20 mouse cellular contexts compared by ENCODE assay signal in the genomic region with DNA sequence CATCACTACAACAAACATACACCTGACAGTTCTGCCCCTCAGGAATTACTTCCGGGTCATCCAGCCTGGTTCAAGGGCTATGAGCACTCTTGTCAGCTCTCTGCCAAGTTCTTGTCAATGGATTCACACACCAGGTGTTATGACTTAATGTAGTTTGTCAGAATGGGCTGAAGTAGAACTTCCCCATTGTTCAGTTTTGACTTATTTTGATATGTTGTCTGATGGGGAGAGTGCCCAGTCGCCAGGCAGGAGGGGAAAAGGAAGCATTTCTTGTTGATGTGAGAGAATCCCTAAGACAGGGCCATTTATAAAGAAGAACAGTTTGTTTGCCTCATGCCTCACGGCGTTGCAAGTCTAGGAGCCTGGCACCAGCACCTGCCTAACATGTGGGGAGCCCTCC. TPM values are rescaled to one million over a fixed set of nuclear protein-coding genes. Genes with fewer than 3 reads are reported as not detected.
A peak's percentile ranks its signal among the peaks of the same experiment; 100 is the strongest.
DNase-seq lines count a peak whose midpoint lies in the region; TF ChIP-seq lines count a peak whose summit lies in the region.
"Had no signal": no experiment of that assay in that cellular context is flagged by ENCODE, and none has a peak within 500 bp of the region (broad histone marks: within the 10 kb centered on the region; RNA-seq: fewer than 3 reads in every experiment).

No protein-coding gene starts in this region.

- intact Hi-C loops in left cerebral cortex, postnatal 14 days (cut with DNase I) = no loop called here

- H3K36me3 ChIP-seq in MEL (ENCODE audit: control insufficient read depth in 1 of 2, insufficient read depth in 2 of 2, low read length in 2 of 2) = peaks cover 0 to 2% of the 10 kb centered on the region in 2 experiments; a peak in 1 of 4 replicates
- H3K36me3 ChIP-seq in splenic B cell, adult 2 months (ENCODE audit: control insufficient read depth, insufficient read depth, low read length, poor library complexity, severe bottlenecking) = no peaks in the 10 kb centered on the region
- H3K36me3 ChIP-seq: G1E had no signal

- no peak for TF ChIP-seq CTCF in MEL (IDR thresholded peaks at IDR 0.05 in 2 of 3, conservative IDR thresholded peaks at IDR 0.05 in 1 of 3; ENCODE audit: control insufficient read depth in 1 of 3, insufficient read depth in 1 of 3, low read depth in 2 of 3, low read length in 3 of 3, poor library complexity in 1 of 3, severe bottlenecking in 1 of 3)
- no peak for TF ChIP-seq CTCF in bone marrow macrophage, adult 2 months (IDR thresholded peaks at IDR 0.05; ENCODE audit: low read depth, low read length)

- H3K79me2 ChIP-seq in MEL (ENCODE audit: control insufficient read depth, insufficient read depth, low read length, poor library complexity) = no peaks in the 10 kb centered on the region

- no peak for TF ChIP-seq POLR2A in MEL (IDR thresholded peaks at IDR 0.05; ENCODE audit: control insufficient read depth in 1 of 2, insufficient read depth in 1 of 2, low read depth in 1 of 2, low read length in 2 of 2, poor library complexity in 1 of 2)
- no peak for TF ChIP-seq POLR2A in bone marrow macrophage, adult 2 months (IDR thresholded peaks at IDR 0.05; ENCODE audit: borderline replicate concordance, low read depth, low read length)

- no peak overlapping the region for H3K4me3 ChIP-seq in MEL (ENCODE audit: control insufficient read depth in 1 of 2, insufficient read depth in 1 of 2, low read depth in 2 of 2, low read length in 2 of 2)
- H3K4me3 ChIP-seq in bone marrow macrophage, adult 2 months (ENCODE audit: insufficient read depth, low read length) = no peak overlapping the region

- peak; percentile 50 to 62 for TF ChIP-seq EP300 in MEL (IDR thresholded peaks at IDR 0.05; ENCODE audit: low read depth in 1 of 2, low read length in 2 of 2)

- no peak overlapping the region for H3K27ac ChIP-seq in MEL (ENCODE audit: control insufficient read depth, low read depth, low read length)
- peak overlapping the region; percentile 49; the same call in 1 of the 2 replicates for H3K27ac ChIP-seq in bone marrow macrophage, adult 2 months (ENCODE audit: insufficient read depth, low read depth, low read length)

- H3K27me3 ChIP-seq in MEL (ENCODE audit: control insufficient read depth in 1 of 2, insufficient read depth in 2 of 2, low read length in 2 of 2) = 0 out of 4 replicates have a peak, but pooled peaks cover 0 to 2% of the 10 kb centered on the region in 2 experiments
- H3K27me3 ChIP-seq in splenic B cell, adult 2 months (ENCODE audit: control insufficient read depth, insufficient read depth, low read length, poor library complexity, severe bottlenecking) = no peaks in the 10 kb centered on the region
- H3K27me3 ChIP-seq: CH12.LX, Patski had no signal

- H3K9me3 ChIP-seq in MEL (replicated peaks; ENCODE audit: insufficient read depth, low read length) = no peaks in the 10 kb centered on the region
- H3K9me3 ChIP-seq: G1E had no signal

- no peak for TF ChIP-seq RAD21 in MEL (IDR thresholded peaks at IDR 0.05; ENCODE audit: low read depth, low read length)

- DNase-seq in MEL (ENCODE audit: low read depth, low spot score) = peak; percentile 68
- peak; percentile 38 for DNase-seq in splenic B cell, adult 2 months (ENCODE audit: low read depth, low spot score)
- DNase-seq in thymus, postnatal 10 days (ENCODE audit: low spot score in 2 of 2) = no peak
- DNase-seq in right cerebral cortex, postnatal 25 days = no peak
- no peak for DNase-seq in left cerebral cortex, postnatal 14 days (ENCODE audit: low spot score in 2 of 2)
- DNase-seq: adrenal gland, adult 2 months; adrenal gland, adult 8-10 months; adrenal gland, postnatal 10 days; adrenal gland, postnatal 14 days; adrenal gland, postnatal 25 days; adrenal gland, postnatal 36 days; cerebellum, adult 11 months; cerebellum, adult 11-12 months; cerebellum, adult 18-20 months; cerebellum, adult 2 months; cerebellum, adult 8-10 months had no signal

- peaks cover 2 to 26% of the 10 kb centered on the region in 2 experiments for H3K4me1 ChIP-seq in MEL (ENCODE audit: control insufficient read depth in 1 of 2, insufficient read depth in 2 of 2, low read length in 2 of 2)
- H3K4me1 ChIP-seq in bone marrow macrophage, adult 2 months (ENCODE audit: control insufficient read depth, insufficient read depth, low read length) = peaks cover 78% of the 10 kb centered on the region

- H3K9ac ChIP-seq in MEL (ENCODE audit: control insufficient read depth, low read depth, low read length, poor library complexity, severe bottlenecking) = no peak overlapping the region

TF ChIP-seq in MEL, 35 proteins besides CTCF, POLR2A, EP300 and RAD21:
- TF ChIP-seq MEF2A (IDR thresholded peaks at IDR 0.05; ENCODE audit: extremely low read depth, insufficient replicate concordance, low read depth, low read length, poor library complexity, severe bottlenecking) (no peak), TCF12 (IDR thresholded peaks at IDR 0.05; ENCODE audit: low read depth, low read length) (peak; percentile 57; the same call in 1 of the 2 replicates), SMC3 (IDR thresholded peaks at IDR 0.05; ENCODE audit: low read depth, low read length) (no peak), ELF1 (IDR thresholded peaks at IDR 0.05; ENCODE audit: low read depth, low read length) (peak; percentile 19; the same call in 1 of the 2 replicates), POLR2AphosphoS2 (IDR thresholded peaks at IDR 0.05; ENCODE audit: low read length) (no peak), ETS1 (IDR thresholded peaks at IDR 0.05; ENCODE audit: low read depth, low read length) (peak; percentile 91), MXI1 (IDR thresholded peaks at IDR 0.05; ENCODE audit: low read depth, low read length) (peak; percentile 30; the same call in 1 of the 2 replicates), USF1 (IDR thresholded peaks at IDR 0.05; ENCODE audit: low read depth, low read length) (no peak), SIN3A (IDR thresholded peaks at IDR 0.05; ENCODE audit: low read length) (peak; percentile 11; the same call in 1 of the 2 replicates), NRF1 (IDR thresholded peaks at IDR 0.05; ENCODE audit: insufficient read depth, low read depth, low read length, poor library complexity, severe bottlenecking) (no peak), GATA1 (IDR thresholded peaks at IDR 0.05; ENCODE audit: low read depth, low read length) (peak; percentile 82)

RNA-seq across cellular contexts. Expression of a gene that starts 52.0 kb away (rescaled TPM):
- total RNA-seq in MEL (2012; rRNA removed) = 3.4 and 3.8 TPM in 2 replicates
- 1 to 10 TPM in 1 of 2 experiments, not detected in 1; 4.9 TPM for polyA plus RNA-seq in MEL (2012; ENCODE audit: insufficient read depth in 1 of 2, insufficient read length in 2 of 2, low read depth in 1 of 2, low replicate concordance in 2 of 2, missing spikeins in 1 of 2)
- polyA plus RNA-seq in bone marrow macrophage, adult 2 months (2012; ENCODE audit: insufficient read depth, insufficient read length, missing spikeins) = 43.4 and 46.6 TPM in 2 replicates
- total RNA-seq in left cerebral cortex, postnatal 14 days (2021) = 100 to 1,000 TPM; 146 to 152 TPM

Comparison
In these comparisons a context has a peak if more than half of its experiments do, and no peak if none do; other contexts are left out.
1. DNase-seq: peak in MEL (single experiment) and splenic B cell, adult 2 months (single experiment); none in thymus, postnatal 10 days (0 of 2), right cerebral cortex, postnatal 25 days (single experiment) and left cerebral cortex, postnatal 14 days (0 of 2).
2. RNA of a gene that starts 52.0 kb away (total RNA-seq): 146 to 152 TPM in left cerebral cortex, postnatal 14 days; 3.4 to 3.8 TPM in MEL; every median in the first group is over 10 times any median in the second.